Mouse (Mus musculus) heart, embryonic 13.5 days (tissue): ENCODE measurements at regions not wholly inside any gene's neighbourhood (a gene's known extent, or its start where the extent isn't known, plus 50 kb on each side); places are given as distances from the start of the nearest gene placed in this dataset.

Source experiments
- ATAC-seq: fragments of 200-750 bp; cut with Nextera tagmentation; 2 replicates; pipeline ENCODE4 v1.8.0; 2017; ENCODE audit warnings: moderate TSS enrichment; ENCODE audit not compliant: insufficient number of reproducible peaks, low FRiP score, low TSS enrichment; ENCODE audit errors: extremely low read depth
- H3K27ac ChIP-seq: fragments of 300-500 bp; sonication (generic); replicated peaks from 2 replicates; pipeline ENCODE4 v1.5.1; 2015; ENCODE audit warnings: moderate library complexity, mild to moderate bottlenecking, inconsistent platforms
- H3K27me3 ChIP-seq: fragments of 300-500 bp; sonication (generic); replicated peaks from 2 replicates; pipeline ENCODE4 v1.6.1; 2015; ENCODE audit warnings: mild to moderate bottlenecking, inconsistent platforms
- H3K36me3 ChIP-seq: fragments of 300-500 bp; sonication (generic); 2 replicates; pipeline ENCODE4 v1.6.1; 2015; ENCODE audit warnings: mild to moderate bottlenecking, inconsistent platforms
- H3K4me1 ChIP-seq: fragments of 300-500 bp; sonication (generic); 2 replicates; pipeline ENCODE4 v1.6.1; 2015; ENCODE audit warnings: inconsistent platforms
- H3K4me2 ChIP-seq: fragments of 300-500 bp; sonication (generic); 2 replicates; pipeline ENCODE4 v1.6.1; 2015; ENCODE audit warnings: inconsistent platforms, mild to moderate bottlenecking, moderate library complexity
- H3K4me3 ChIP-seq: fragments of 300-500 bp; sonication (generic); 2 replicates; pipeline ENCODE4 v1.5.1; 2015; ENCODE audit warnings: moderate library complexity, mild to moderate bottlenecking, inconsistent platforms
- H3K9ac ChIP-seq: fragments of 300-500 bp; sonication (generic); 2 replicates; pipeline ENCODE4 v1.6.1; 2015; ENCODE audit warnings: inconsistent platforms, mild to moderate bottlenecking, moderate library complexity
- H3K9me3 ChIP-seq: fragments of 300-500 bp; sonication (generic); 2 replicates; pipeline ENCODE4 v1.6.1; 2016; ENCODE audit warnings: inconsistent platforms
- WGBS: fragments of 180-500 bp; shearing (Covaris S2); methylation state at CpG from one replicate; pipeline ENCODE4 v1.1.7; 2015; ENCODE audit warnings: mixed read lengths; 5-methylcytosine and 5-hydroxymethylcytosine counted together

- 0 out of 2 replicates have a peak, but pooled peaks cover 3% of the 10 kb centered on the region for H3K9me3 ChIP-seq
- ATAC-seq = no peak
- no peak overlapping the region for H3K4me2 ChIP-seq
- no peaks in the 10 kb centered on the region for H3K27me3 ChIP-seq
- H3K4me3 ChIP-seq = no peak overlapping the region
- no peak overlapping the region for H3K9ac ChIP-seq
- H3K36me3 ChIP-seq = no peaks in the 10 kb centered on the region
- H3K4me1 ChIP-seq = peaks cover 24% of the 10 kb centered on the region
- H3K27ac ChIP-seq = peak overlapping the region; percentile 66
- 58% methylated on average over 14 of the region's 14 CpGs for WGBS
Measured at GRCm38 (mm10) chr13:60417436-60418158, 184.2 kb upstream of the Dapk1 start.

DNA sequence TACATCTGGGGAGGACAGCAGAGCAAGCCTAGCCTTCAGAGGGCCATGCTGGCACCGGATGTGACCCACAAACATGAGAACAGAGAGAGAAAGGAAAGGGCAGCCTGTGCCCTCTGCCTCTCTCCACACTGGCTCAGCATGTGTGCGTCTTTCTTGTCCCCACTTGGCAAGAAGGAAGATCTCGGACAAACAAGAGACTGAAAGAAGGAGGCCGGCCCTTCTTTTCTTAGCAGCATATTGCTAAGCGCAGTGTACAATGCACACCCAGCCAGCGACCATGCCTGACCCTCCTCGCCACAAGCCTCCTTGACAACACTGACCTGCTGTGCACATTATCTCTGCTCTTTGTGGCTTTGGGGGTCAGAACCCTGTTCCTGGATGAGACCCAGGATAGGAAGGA lies 181.4 kb upstream of the Dapk1 start:
- H3K4me2 ChIP-seq = no peak overlapping the region
- peak overlapping the region; percentile 83 for H3K27ac ChIP-seq
- H3K27me3 ChIP-seq = no peaks in the 10 kb centered on the region
- H3K36me3 ChIP-seq = no peaks in the 10 kb centered on the region
- H3K9me3 ChIP-seq = 0 out of 2 replicates have a peak, but pooled peaks cover 3% of the 10 kb centered on the region
- no peak overlapping the region for H3K4me3 ChIP-seq
- H3K4me1 ChIP-seq = peaks cover 24% of the 10 kb centered on the region
- ATAC-seq = no peak
- H3K9ac ChIP-seq = 0 out of 2 replicates have a peak overlapping the region, but pooled peaks have one; percentile 19
- 69% methylated on average over 7 of the region's 7 CpGs for WGBS

DNA sequence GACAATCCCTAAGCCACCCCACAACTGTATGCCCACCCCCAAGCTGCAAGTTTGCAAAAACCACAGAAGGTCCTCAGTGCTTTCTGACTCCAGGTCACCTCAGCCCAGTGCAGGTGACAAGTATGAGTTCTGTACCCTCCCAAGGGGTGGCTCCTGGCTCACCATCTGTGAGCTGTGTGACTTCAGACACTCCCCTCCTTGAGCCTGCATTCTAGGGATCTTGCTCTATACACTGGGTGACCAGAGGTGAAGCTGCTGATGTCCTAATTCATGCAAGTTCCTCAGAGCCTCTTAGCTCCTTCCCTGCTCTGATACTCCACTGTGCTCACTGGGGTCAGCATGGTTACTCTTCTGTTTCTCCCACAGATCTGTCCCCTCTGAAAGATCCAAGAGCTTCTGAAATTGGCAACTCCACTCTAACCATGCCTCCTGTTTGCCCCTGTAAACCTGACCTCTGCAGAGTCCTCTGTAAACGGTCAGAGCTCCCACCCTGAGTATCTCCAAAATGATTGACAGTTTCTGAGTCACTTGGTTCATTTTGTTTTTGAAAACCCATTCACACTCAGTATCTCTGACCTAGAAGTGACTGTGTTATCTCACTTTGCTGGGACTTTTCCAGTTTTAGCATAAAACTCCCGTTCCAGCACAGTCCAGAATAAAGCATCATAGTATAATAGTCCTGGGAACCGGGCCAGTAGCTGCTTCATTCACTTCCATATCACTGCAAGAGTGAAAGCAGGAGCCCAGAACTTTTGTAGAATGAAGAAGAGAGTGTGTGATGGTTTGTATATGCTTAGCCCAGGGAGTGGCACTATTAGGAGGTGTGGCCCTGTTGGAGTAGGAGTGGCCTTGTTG lies 180.7 kb upstream of the Dapk1 start:
- Histone ChIP-seq H3K4me3 (no peak overlapping the region), H3K36me3 (no peaks in the 10 kb centered on the region), H3K9ac (0 out of 2 replicates have a peak overlapping the region, but pooled peaks have one; percentile 19), H3K4me2 (no peak overlapping the region), H3K9me3 (0 out of 2 replicates have a peak, but pooled peaks cover 3% of the 10 kb centered on the region), H3K4me1 (peaks cover 24% of the 10 kb centered on the region), H3K27ac (peak overlapping the region; percentile 83), H3K27me3 (no peaks in the 10 kb centered on the region)
- peak; percentile 64; the same call in 1 of the 2 replicates for ATAC-seq
- 19% methylated on average over 3 of the region's 3 CpGs for WGBS

GRCm38 (mm10) chr13:60424267-60424666 lies 177.5 kb upstream of the Dapk1 start:
- Histone ChIP-seq H3K27me3 (no peaks in the 10 kb centered on the region), H3K27ac (no peak overlapping the region), H3K9me3 (0 out of 2 replicates have a peak, but pooled peaks cover 3% of the 10 kb centered on the region), H3K9ac (no peak overlapping the region), H3K4me1 (peaks cover 27% of the 10 kb centered on the region), H3K36me3 (no peaks in the 10 kb centered on the region), H3K4me3 (no peak overlapping the region), H3K4me2 (no peak overlapping the region)
- no peak for ATAC-seq
- WGBS = 55% methylated on average over 6 of the region's 6 CpGs

DNA sequence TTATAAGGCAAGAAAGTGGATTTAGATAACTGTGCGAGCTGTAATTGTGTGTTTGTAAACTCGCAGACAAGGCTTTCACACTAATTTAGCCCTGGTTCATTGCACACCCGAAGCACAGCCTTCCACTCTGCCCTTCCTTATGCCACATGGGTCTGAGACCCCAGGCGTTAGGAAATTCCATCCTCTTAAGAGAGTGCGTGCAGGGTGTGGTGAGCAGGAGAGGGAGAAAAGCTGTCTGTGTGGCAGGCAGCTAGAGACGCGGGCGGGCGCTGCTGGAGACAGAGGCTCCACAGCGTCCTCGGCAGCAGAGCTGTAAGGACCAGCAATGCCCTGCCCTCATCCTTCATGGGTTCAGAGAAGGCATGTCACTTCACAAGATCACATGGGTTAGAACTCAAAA lies 176.6 kb upstream of the Dapk1 start:
- WGBS = 55% methylated on average over 11 of the region's 11 CpGs
- H3K27me3 ChIP-seq = no peaks in the 10 kb centered on the region
- 0 out of 2 replicates have a peak, but pooled peaks cover 3% of the 10 kb centered on the region for H3K9me3 ChIP-seq
- no peak overlapping the region for H3K4me2 ChIP-seq
- no peak for ATAC-seq
- H3K36me3 ChIP-seq = no peaks in the 10 kb centered on the region
- H3K27ac ChIP-seq = no peak overlapping the region
- H3K4me1 ChIP-seq = peaks cover 23% of the 10 kb centered on the region
- no peak overlapping the region for H3K9ac ChIP-seq
- H3K4me3 ChIP-seq = no peak overlapping the region

DNA sequence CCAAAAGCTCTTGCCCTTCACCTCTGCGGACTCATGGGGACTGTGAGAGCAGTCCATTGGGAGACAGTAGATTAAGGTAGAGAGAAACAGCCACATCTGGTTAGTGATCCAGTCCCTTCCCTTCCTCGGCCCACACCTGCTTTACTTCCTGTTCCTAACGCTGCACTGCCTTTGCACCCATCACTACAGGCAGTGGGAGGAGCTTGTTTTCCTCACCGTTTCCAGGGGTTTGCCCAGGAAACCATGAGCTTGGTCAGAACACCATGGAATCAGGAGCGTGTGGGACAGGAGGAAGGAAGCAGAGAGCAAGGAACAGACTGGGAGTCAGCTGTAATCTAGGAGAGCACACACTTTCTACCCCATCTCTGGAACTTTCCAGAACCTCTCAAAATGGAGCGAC lies 176.2 kb upstream of the Dapk1 start:
- no peaks in the 10 kb centered on the region for H3K27me3 ChIP-seq
- 0 out of 2 replicates have a peak, but pooled peaks cover 3% of the 10 kb centered on the region for H3K9me3 ChIP-seq
- no peak overlapping the region for H3K9ac ChIP-seq
- no peak for ATAC-seq
- 81% methylated on average over 6 of the region's 6 CpGs for WGBS
- no peak overlapping the region for H3K27ac ChIP-seq
- no peaks in the 10 kb centered on the region for H3K36me3 ChIP-seq
- no peak overlapping the region for H3K4me3 ChIP-seq
- no peak overlapping the region for H3K4me2 ChIP-seq
- peaks cover 19% of the 10 kb centered on the region for H3K4me1 ChIP-seq

- Histone ChIP-seq H3K27me3 (no peaks in the 10 kb centered on the region), H3K9me3 (0 out of 2 replicates have a peak, but pooled peaks cover 3% of the 10 kb centered on the region), H3K9ac (no peak overlapping the region), H3K4me3 (no peak overlapping the region), H3K27ac (no peak overlapping the region), H3K4me2 (no peak overlapping the region), H3K4me1 (peaks cover 12% of the 10 kb centered on the region), H3K36me3 (no peaks in the 10 kb centered on the region)
- 88% methylated on average over 12 of the region's 12 CpGs for WGBS
- ATAC-seq = no peak
Measured at GRCm38 (mm10) chr13:60426192-60426840, 175.4 kb upstream of the Dapk1 start.

- ATAC-seq = 0 out of 2 replicates have a peak, but pooled peaks have one; percentile 25
- no peaks in the 10 kb centered on the region for H3K36me3 ChIP-seq
- H3K4me2 ChIP-seq = peak overlapping the region; percentile 38; the same call in 1 of the 2 replicates
Measured at GRCm38 (mm10) chr13:60427077-60427476, 174.7 kb upstream of the Dapk1 start.

DNA sequence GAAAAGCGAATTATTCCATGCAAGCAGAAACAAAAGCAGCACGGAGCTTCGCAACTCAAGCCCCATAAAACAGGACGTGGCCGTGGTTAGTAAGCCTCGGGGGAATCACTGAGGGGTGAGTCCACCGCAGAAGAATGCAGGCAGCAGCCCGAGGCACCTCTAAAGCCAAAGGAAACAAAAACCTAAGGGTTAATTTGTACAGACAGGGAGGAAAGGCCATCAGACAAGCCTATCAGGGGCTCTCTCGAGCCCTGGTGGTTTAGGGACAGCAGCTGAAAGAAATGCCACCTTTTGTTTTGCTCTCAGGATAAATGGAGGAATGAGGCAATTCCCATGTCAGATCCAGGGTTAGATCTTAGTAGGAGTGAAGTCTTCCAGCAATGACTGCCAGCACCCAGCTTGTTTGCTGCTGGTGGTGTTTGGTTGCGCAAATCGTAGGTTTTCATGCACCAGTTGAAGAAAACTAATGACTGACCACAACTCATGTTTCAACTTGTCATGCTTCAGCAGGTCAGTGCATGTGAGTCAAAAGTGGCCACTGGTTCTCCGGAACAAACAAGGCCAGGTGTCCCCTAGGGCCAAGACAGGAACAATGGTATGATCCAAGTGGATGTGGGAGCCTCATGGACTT lies 173.9 kb upstream of the Dapk1 start:
- no peak for ATAC-seq
- Histone ChIP-seq H3K36me3 (no peaks in the 10 kb centered on the region), H3K4me3 (no peak overlapping the region), H3K27ac (no peak overlapping the region), H3K27me3 (no peaks in the 10 kb centered on the region), H3K9ac (peak overlapping the region; percentile 33; the same call in 1 of the 2 replicates), H3K4me1 (peaks cover 11% of the 10 kb centered on the region), H3K9me3 (no peaks in the 10 kb centered on the region), H3K4me2 (peak overlapping the region; percentile 38)
- 40% methylated on average over 12 of the region's 12 CpGs for WGBS

More at GRCm38 (mm10) chr13:60427077-60427476, 174.7 kb upstream of the Dapk1 start:
- WGBS = 58% methylated on average over 6 of the region's 7 CpGs
- Histone ChIP-seq H3K4me1 (peaks cover 11% of the 10 kb centered on the region), H3K27me3 (no peaks in the 10 kb centered on the region), H3K27ac (no peak overlapping the region), H3K9ac (no peak overlapping the region), H3K9me3 (no peaks in the 10 kb centered on the region), H3K4me3 (no peak overlapping the region)

GRCm38 (mm10) chr13:60429148-60429547 lies 172.6 kb upstream of the Dapk1 start:
- H3K4me1 ChIP-seq = peaks cover 14% of the 10 kb centered on the region
- no peak overlapping the region for H3K9ac ChIP-seq
- no peak overlapping the region for H3K4me3 ChIP-seq
- no peaks in the 10 kb centered on the region for H3K27me3 ChIP-seq
- H3K27ac ChIP-seq = no peak overlapping the region
- 73% methylated on average over 3 of the region's 3 CpGs for WGBS
- no peaks in the 10 kb centered on the region for H3K36me3 ChIP-seq
- no peak for ATAC-seq
- H3K4me2 ChIP-seq = no peak overlapping the region
- peaks cover 3% of the 10 kb centered on the region; the same call in 1 of the 2 replicates for H3K9me3 ChIP-seq
